Mouse (Mus musculus) mouse embryonic stem cell (cell line): ENCODE data around the gene Arhgef12.

Experiments used
- in situ Hi-C, 2 experiments: fragments of 300-500 bp; cut with MboI; formaldehyde crosslinking; loops; 1 replicate in 1 of 2; 3 replicates in 1 of 2; pipeline ENCODE4 v1.14.3; 2019 to 2020; ENCODE audit warnings: low sequenced_read_pairs in 2 of 2, low pct_unique_long_range_greater_than_20kb in 1 of 2, mixed read lengths in 1 of 2; ENCODE audit not compliant: unreplicated experiment in 1 of 2

The Arhgef12 gene

GRCm38 (mm10) chr9:43027757-43028156 is 79.3 kb downstream of the Arhgef12 start:
- in situ Hi-C loops = no loop called here

- in situ Hi-C loops = no loop called here
These were observed 85.4 kb downstream of the Arhgef12 start for GRCm38 (mm10) chr9:43021515-43022251.

- in situ Hi-C loops = no loop called here
These were observed 87.4 kb downstream of the Arhgef12 start for GRCm38 (mm10) chr9:43019656-43020055.

GRCm38 (mm10) chr9:43015786-43016185 is 91.3 kb downstream of the Arhgef12 start:
- in situ Hi-C loops = no loop called here

- in situ Hi-C loops = no loop called here
These were observed 91.7 kb downstream of the Arhgef12 start for GRCm38 (mm10) chr9:43015366-43015765.

- in situ Hi-C loops = no loop called here
These were observed 92.2 kb downstream of the Arhgef12 start for GRCm38 (mm10) chr9:43014886-43015285.

- in situ Hi-C loops = no loop called here
These were observed 94.5 kb downstream of the Arhgef12 start for GRCm38 (mm10) chr9:43012541-43012940.

- in situ Hi-C loops = no loop called here
These were observed 96.0 kb downstream of the Arhgef12 start for GRCm38 (mm10) chr9:43011061-43011460.

GRCm38 (mm10) chr9:43003881-43004280 is 103.2 kb downstream of the Arhgef12 start:
- in situ Hi-C loops = loop anchor here in 1 of 2 experiments (10.0 kb wide), 1 partner anchor 201 kb away; no protein-coding TSS in a partner anchor

GRCm38 (mm10) chr9:43003017-43003416 is 104.0 kb downstream of the Arhgef12 start:
- in situ Hi-C loops = loop anchor here in 1 of 2 experiments (10.0 kb wide), 1 partner anchor 202 kb away; no protein-coding TSS in a partner anchor

- in situ Hi-C loops = loop anchor here in 1 of 2 experiments (10.0 kb wide), 1 partner anchor 204 kb away; no protein-coding TSS in a partner anchor
These were observed 106.3 kb downstream of the Arhgef12 start for GRCm38 (mm10) chr9:43000595-43001250.

- in situ Hi-C loops = loop anchor here in 1 of 2 experiments (10.0 kb wide), 1 partner anchor 205 kb away; no protein-coding TSS in a partner anchor
These were observed 107.0 kb downstream of the Arhgef12 start for GRCm38 (mm10) chr9:43000070-43000469.

- in situ Hi-C loops = no loop called here
These were observed 109.5 kb downstream of the Arhgef12 start for GRCm38 (mm10) chr9:42997526-42997925.

GRCm38 (mm10) chr9:42995298-42995697 is 111.7 kb downstream of the Arhgef12 start:
- in situ Hi-C loops = no loop called here

GRCm38 (mm10) chr9:42994708-42995107 is 112.3 kb downstream of the Arhgef12 start:
- in situ Hi-C loops = no loop called here

GRCm38 (mm10) chr9:42993659-42994058 is 113.4 kb downstream of the Arhgef12 start:
- in situ Hi-C loops = no loop called here

- in situ Hi-C loops = no loop called here
These were observed 119.1 kb downstream of the Arhgef12 start for GRCm38 (mm10) chr9:42987988-42988387.

GRCm38 (mm10) chr9:42968894-42969521 is 138.0 kb downstream of the Arhgef12 start:
- in situ Hi-C loops = no loop called here

- in situ Hi-C loops = no loop called here
These were observed 139.3 kb downstream of the Arhgef12 start for GRCm38 (mm10) chr9:42967731-42968130.
